Mouse (Mus musculus): Measurements from ENCODE around the gene Clpx. TPM values are rescaled to one million over a fixed set of nuclear protein-coding genes. Genes with fewer than 3 reads are reported as not detected.
"Not testable (repeated sequence)": the region's sequence is repeated elsewhere in the genome, so short reads cannot be mapped to it uniquely, and the experiment has no call there.

Clpx gene
- polyA plus RNA-seq, 1 experiment from 2014 or later = 49.7 TPM

GRCm38 (mm10) chr9:65327371-65327770, 33.3 kb downstream of the Clpx start:
- H3K4me1 ChIP-seq (ENCODE audit: control insufficient read depth, insufficient read depth, low read length) = no peaks in the 10 kb centered on the region
- 92% methylated on average over 2 of the region's 2 CpGs for WGBS

DNA sequence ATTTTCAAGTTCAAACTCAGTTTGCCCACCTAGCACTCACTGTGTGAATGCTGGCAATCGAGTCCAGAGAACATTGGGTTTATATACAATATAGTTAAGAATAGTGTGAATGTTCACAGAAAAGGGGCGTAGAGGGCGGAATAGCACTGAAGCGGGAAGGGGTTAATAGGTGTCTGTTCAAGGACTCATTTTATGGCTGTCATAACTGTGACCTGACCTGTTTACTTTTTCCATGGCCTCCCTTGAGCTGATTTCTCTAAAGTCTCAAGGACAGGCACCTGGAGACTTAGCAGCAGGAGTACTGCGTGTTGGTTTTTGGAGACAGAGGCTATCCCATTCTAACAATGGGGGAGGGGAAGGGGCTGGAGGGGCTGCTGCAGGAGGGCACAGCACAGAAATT, 39.9 kb downstream of the Clpx start:
- 0 out of 2 replicates have a peak overlapping the region, but pooled peaks have one; percentile 17 for H3K27ac ChIP-seq (ENCODE audit: low read length)
- 0 out of 2 replicates have a peak overlapping the region, but pooled peaks have one; percentile 14 for H3K4me2 ChIP-seq (ENCODE audit: low read depth, low read length)
- WGBS = 58% methylated on average over 5 of the region's 5 CpGs

More at GRCm38 (mm10) chr9:65327371-65327770, 33.3 kb downstream of the Clpx start:
- peaks cover 2% of the 10 kb centered on the region; the same call in 1 of the 2 replicates for H3K36me3 ChIP-seq (ENCODE audit: control insufficient read depth, insufficient read depth, low read length)
- no peaks in the 10 kb centered on the region for H3K9me3 ChIP-seq (ENCODE audit: control insufficient read depth, low read length)
- H3K4me3 ChIP-seq (ENCODE audit: low read length) = no peak overlapping the region
- no peak for ATAC-seq
- no peak overlapping the region for H3K9ac ChIP-seq (ENCODE audit: low read depth, low read length)
- no peak overlapping the region for H3K4me2 ChIP-seq (ENCODE audit: low read depth, low read length)
- H3K27ac ChIP-seq (ENCODE audit: low read length) = no peak overlapping the region
- no peaks in the 10 kb centered on the region for H3K27me3 ChIP-seq (replicated peaks; ENCODE audit: control insufficient read depth, insufficient read depth, low read length)

DNA sequence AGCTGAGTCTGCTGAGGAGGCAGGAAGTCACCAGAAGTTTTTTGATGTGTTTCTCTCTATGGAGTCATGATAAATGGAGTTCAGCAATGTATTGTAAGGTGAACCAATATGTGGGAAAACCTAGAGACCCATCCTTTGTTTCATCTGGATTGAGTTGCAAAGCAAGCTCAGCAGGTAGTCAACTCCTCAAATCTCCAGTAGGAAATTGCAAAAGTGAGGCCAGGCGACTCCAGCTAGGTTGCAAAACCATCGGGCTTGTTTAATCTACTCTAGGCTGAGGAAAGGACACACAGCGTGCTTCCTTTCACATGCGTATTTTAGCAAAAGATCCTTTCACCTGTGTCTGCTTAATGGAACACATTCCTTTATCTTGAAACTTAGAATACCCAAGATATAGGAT, 45.1 kb downstream of the Clpx start:
- Histone ChIP-seq H3K27me3 (replicated peaks; ENCODE audit: control insufficient read depth, insufficient read depth, low read length) (no peaks in the 10 kb centered on the region), H3K36me3 (ENCODE audit: control insufficient read depth, insufficient read depth, low read length) (no peaks in the 10 kb centered on the region), H3K4me2 (ENCODE audit: low read depth, low read length) (no peak overlapping the region), H3K27ac (ENCODE audit: low read length) (no peak overlapping the region), H3K4me3 (ENCODE audit: low read length) (no peak overlapping the region), H3K4me1 (ENCODE audit: control insufficient read depth, insufficient read depth, low read length) (no peaks in the 10 kb centered on the region), H3K9me3 (ENCODE audit: control insufficient read depth, low read length) (no peaks in the 10 kb centered on the region), H3K9ac (ENCODE audit: low read depth, low read length) (no peak overlapping the region)
- ATAC-seq = no peak
- 90% methylated on average over 4 of the region's 4 CpGs for WGBS

More for the DNA sequence above, 39.9 kb downstream of the Clpx start:
- ATAC-seq = peak; percentile 63
- Histone ChIP-seq H3K9ac (ENCODE audit: low read depth, low read length) (no peak overlapping the region), H3K4me3 (ENCODE audit: low read length) (no peak overlapping the region), H3K36me3 (ENCODE audit: control insufficient read depth, insufficient read depth, low read length) (0 out of 2 replicates have a peak, but pooled peaks cover 2% of the 10 kb centered on the region), H3K27me3 (replicated peaks; ENCODE audit: control insufficient read depth, insufficient read depth, low read length) (no peaks in the 10 kb centered on the region), H3K4me1 (ENCODE audit: control insufficient read depth, insufficient read depth, low read length) (no peaks in the 10 kb centered on the region), H3K9me3 (ENCODE audit: control insufficient read depth, low read length) (no peaks in the 10 kb centered on the region)

- H3K27me3 ChIP-seq (replicated peaks; ENCODE audit: control insufficient read depth, insufficient read depth, low read length) = no peaks in the 10 kb centered on the region
- no peak for ATAC-seq
- H3K4me2 ChIP-seq (ENCODE audit: low read depth, low read length) = no peak overlapping the region
- WGBS = 96% methylated on average over 2 of the region's 2 CpGs
- H3K9me3 ChIP-seq (ENCODE audit: control insufficient read depth, low read length) = 0 out of 2 replicates have a peak, but pooled peaks cover 3% of the 10 kb centered on the region
- no peak overlapping the region for H3K9ac ChIP-seq (ENCODE audit: low read depth, low read length)
- H3K36me3 ChIP-seq (ENCODE audit: control insufficient read depth, insufficient read depth, low read length) = no peaks in the 10 kb centered on the region
- H3K4me3 ChIP-seq (ENCODE audit: low read length) = no peak overlapping the region
- H3K27ac ChIP-seq (ENCODE audit: low read length) = no peak overlapping the region
- H3K4me1 ChIP-seq (ENCODE audit: control insufficient read depth, insufficient read depth, low read length) = no peaks in the 10 kb centered on the region
Observed at GRCm38 (mm10) chr9:65340414-65340813, 46.4 kb downstream of the Clpx start.

GRCm38 (mm10) chr9:65345439-65345838, 51.4 kb downstream of the Clpx start:
- ATAC-seq = 0 out of 2 replicates have a peak, but pooled peaks have one; percentile 9
- H3K4me2 ChIP-seq (ENCODE audit: low read depth, low read length) = peak overlapping the region; percentile 75
- peak overlapping the region; percentile 100 for H3K4me3 ChIP-seq (ENCODE audit: low read length)
- peaks cover 12% of the 10 kb centered on the region for H3K4me1 ChIP-seq (ENCODE audit: control insufficient read depth, insufficient read depth, low read length)
- WGBS = 67% methylated on average over 11 of the region's 11 CpGs
- H3K9ac ChIP-seq (ENCODE audit: low read depth, low read length) = peak overlapping the region; percentile 99
- H3K27me3 ChIP-seq (replicated peaks; ENCODE audit: control insufficient read depth, insufficient read depth, low read length); H3K36me3 ChIP-seq (ENCODE audit: control insufficient read depth, insufficient read depth, low read length); H3K9me3 ChIP-seq (ENCODE audit: control insufficient read depth, low read length): not testable (repeated sequence)
- H3K27ac ChIP-seq (ENCODE audit: low read length) = peak overlapping the region; percentile 98

- H3K4me1 ChIP-seq (ENCODE audit: control insufficient read depth, insufficient read depth, low read length) = peaks cover 12% of the 10 kb centered on the region
- peak within 1 kb of the TSS; percentile 99 for H3K9ac ChIP-seq (ENCODE audit: low read depth, low read length)
- H3K27me3 ChIP-seq (replicated peaks; ENCODE audit: control insufficient read depth, insufficient read depth, low read length) = no peaks in the 10 kb centered on the region
- peak; percentile 96 for ATAC-seq
- under 1% methylated on average over 58 of the region's 59 CpGs for WGBS
- 0 out of 2 replicates have a peak, but pooled peaks cover 3% of the 10 kb centered on the region for H3K9me3 ChIP-seq (ENCODE audit: control insufficient read depth, low read length)
- H3K36me3 ChIP-seq (ENCODE audit: control insufficient read depth, insufficient read depth, low read length) = no peaks in the 10 kb centered on the region
- H3K27ac ChIP-seq (ENCODE audit: low read length) = peak within 1 kb of the TSS; percentile 98
- H3K4me3 ChIP-seq (ENCODE audit: low read length) = peak within 1 kb of the TSS; percentile 100
- peak within 1 kb of the TSS; percentile 75 for H3K4me2 ChIP-seq (ENCODE audit: low read depth, low read length)
Observed at GRCm38 (mm10) chr9:65345854-65346475, 51.9 kb downstream of the Clpx start, which contains the start of gene Pdcd7. Gene Pdcd7, plus strand, starts transcription at chr9:65346104.

GRCm38 (mm10) chr9:65346476-65347111, 52.5 kb downstream of the Clpx start:
- no peaks in the 10 kb centered on the region for H3K27me3 ChIP-seq (replicated peaks; ENCODE audit: control insufficient read depth, insufficient read depth, low read length)
- peak overlapping the region; percentile 99 for H3K9ac ChIP-seq (ENCODE audit: low read depth, low read length)
- H3K27ac ChIP-seq (ENCODE audit: low read length) = peak overlapping the region; percentile 98
- peak; percentile 82 for ATAC-seq
- H3K4me1 ChIP-seq (ENCODE audit: control insufficient read depth, insufficient read depth, low read length) = peaks cover 12% of the 10 kb centered on the region
- peak overlapping the region; percentile 100 for H3K4me3 ChIP-seq (ENCODE audit: low read length)
- no peaks in the 10 kb centered on the region for H3K36me3 ChIP-seq (ENCODE audit: control insufficient read depth, insufficient read depth, low read length)
- peak overlapping the region; percentile 75 for H3K4me2 ChIP-seq (ENCODE audit: low read depth, low read length)
- under 1% methylated on average over 59 of the region's 77 CpGs for WGBS
- 0 out of 2 replicates have a peak, but pooled peaks cover 3% of the 10 kb centered on the region for H3K9me3 ChIP-seq (ENCODE audit: control insufficient read depth, low read length)

GRCm38 (mm10) chr9:65347112-65347850, 53.2 kb downstream of the Clpx start:
- Histone ChIP-seq H3K4me2 (ENCODE audit: low read depth, low read length) (peak overlapping the region; percentile 75), H3K4me3 (ENCODE audit: low read length) (peak overlapping the region; percentile 100), H3K27ac (ENCODE audit: low read length) (peak overlapping the region; percentile 98), H3K36me3 (ENCODE audit: control insufficient read depth, insufficient read depth, low read length) (no peaks in the 10 kb centered on the region), H3K9ac (ENCODE audit: low read depth, low read length) (peak overlapping the region; percentile 99), H3K4me1 (ENCODE audit: control insufficient read depth, insufficient read depth, low read length) (peaks cover 12% of the 10 kb centered on the region), H3K9me3 (ENCODE audit: control insufficient read depth, low read length) (0 out of 2 replicates have a peak, but pooled peaks cover 3% of the 10 kb centered on the region), H3K27me3 (replicated peaks; ENCODE audit: control insufficient read depth, insufficient read depth, low read length) (no peaks in the 10 kb centered on the region)
- 36% methylated on average over 8 of the region's 8 CpGs for WGBS
- ATAC-seq = peak; percentile 29

GRCm38 (mm10) chr9:65353251-65353650, 59.2 kb downstream of the Clpx start:
- Histone ChIP-seq H3K27ac (ENCODE audit: low read length) (no peak overlapping the region), H3K4me2 (ENCODE audit: low read depth, low read length) (no peak overlapping the region), H3K27me3 (replicated peaks; ENCODE audit: control insufficient read depth, insufficient read depth, low read length) (no peaks in the 10 kb centered on the region), H3K9me3 (ENCODE audit: control insufficient read depth, low read length) (no peaks in the 10 kb centered on the region), H3K9ac (ENCODE audit: low read depth, low read length) (no peak overlapping the region), H3K4me1 (ENCODE audit: control insufficient read depth, insufficient read depth, low read length) (no peaks in the 10 kb centered on the region), H3K4me3 (ENCODE audit: low read length) (no peak overlapping the region), H3K36me3 (ENCODE audit: control insufficient read depth, insufficient read depth, low read length) (peaks cover 8% of the 10 kb centered on the region)
- ATAC-seq = no peak
- WGBS = 90% methylated on average over 5 of the region's 5 CpGs
